Mouse (Mus musculus): ENCODE measurements around the gene Astl. TPM values are rescaled to one million over a fixed set of nuclear protein-coding genes. Genes with fewer than 3 reads are reported as not detected.
A peak's percentile ranks its signal among the peaks of the same experiment; 100 is the strongest.
"Not testable (repeated sequence)": the region's sequence is repeated elsewhere in the genome, so short reads cannot be mapped to it uniquely, and the experiment has no call there.

Gene Astl
- not detected in 2 replicates for total RNA-seq (2017)

DNA sequence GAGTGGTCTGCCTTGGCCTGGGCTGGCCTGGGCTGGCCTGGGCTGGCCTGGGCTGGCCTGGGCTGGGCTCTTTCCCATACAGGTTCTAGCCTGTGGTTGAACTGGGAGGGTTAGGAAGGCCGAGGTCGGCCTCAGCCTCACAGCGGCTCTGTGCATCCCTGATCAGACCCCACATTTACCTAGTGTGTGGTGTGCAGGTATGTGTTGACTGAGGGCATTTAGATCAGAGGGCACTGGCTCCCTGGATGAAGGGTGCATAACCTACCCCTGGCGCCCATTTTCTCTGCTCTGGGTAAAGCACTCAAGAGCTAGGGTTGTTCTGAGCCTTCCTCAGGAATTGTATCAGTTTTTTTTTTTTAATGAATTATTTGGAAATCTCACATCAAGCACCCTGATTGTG lies at the start of gene Astl:
Gene Astl (plus strand): TSS at position 224 of the 400 bp plus-strand sequence.
- ATAC-seq (replicated peaks; ENCODE audit: low read depth, poor library complexity, severe bottlenecking), result no peak

DNA sequence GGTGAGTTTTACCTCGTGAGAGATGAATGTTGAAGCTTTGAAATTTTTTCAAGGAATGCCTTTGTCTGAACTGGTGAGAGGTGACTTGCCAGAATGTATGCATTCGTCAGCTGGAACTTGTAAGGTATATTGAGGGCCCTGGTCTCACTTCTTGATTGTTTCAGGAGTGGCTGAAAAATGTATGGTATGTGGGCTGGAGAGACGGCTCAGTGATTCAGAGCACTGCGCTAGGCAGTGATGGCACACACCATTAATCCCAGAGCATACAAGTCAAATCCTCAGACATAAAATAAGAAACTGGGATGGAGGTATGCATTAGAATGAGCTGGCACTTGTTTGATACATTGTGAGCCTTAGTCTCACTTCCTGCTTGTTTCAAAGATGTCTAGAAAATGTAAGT lies 46.2 kb upstream of the Astl start:
- no peak for ATAC-seq (replicated peaks; ENCODE audit: low read depth, poor library complexity, severe bottlenecking)

DNA sequence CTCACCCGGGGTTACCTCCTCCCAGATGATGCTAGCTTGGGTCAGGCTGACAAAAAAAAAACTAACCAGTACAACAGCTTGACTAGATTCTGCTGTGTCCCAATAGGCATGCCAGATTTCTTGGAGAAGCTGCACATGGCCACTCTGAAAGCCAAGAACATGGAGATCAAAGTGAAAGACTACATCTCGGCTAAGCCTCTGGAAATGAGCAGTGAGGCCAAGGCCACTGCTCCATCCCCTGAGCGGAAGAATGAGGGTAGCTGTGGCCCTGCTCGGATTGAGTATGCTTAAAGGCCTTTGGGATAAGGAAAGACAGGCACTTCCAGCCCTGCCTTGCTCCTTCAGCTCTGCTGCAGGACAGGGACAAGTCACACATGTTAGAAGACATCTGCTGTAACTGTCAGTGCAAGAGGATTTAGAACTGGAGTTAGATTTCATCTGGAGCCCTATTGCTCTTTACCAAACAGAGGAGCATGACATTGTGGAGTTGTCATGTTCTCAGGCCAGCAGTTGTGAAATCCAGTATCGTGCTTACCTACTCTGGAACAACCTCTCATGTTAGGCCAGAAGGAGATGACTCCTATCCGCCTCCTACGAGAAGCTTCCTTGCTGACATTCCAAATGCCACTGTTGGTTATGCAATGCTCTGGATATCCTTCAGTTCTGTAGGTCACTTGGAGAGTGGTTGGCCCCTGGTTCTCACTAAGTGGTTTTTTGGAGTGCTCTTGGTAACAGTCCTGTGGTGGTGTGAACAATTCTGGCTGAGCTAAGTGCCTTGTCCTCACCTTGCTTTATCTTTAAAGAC lies 41.2 kb upstream of the Astl start:
- no peak for ATAC-seq (replicated peaks; ENCODE audit: low read depth, poor library complexity, severe bottlenecking)

DNA sequence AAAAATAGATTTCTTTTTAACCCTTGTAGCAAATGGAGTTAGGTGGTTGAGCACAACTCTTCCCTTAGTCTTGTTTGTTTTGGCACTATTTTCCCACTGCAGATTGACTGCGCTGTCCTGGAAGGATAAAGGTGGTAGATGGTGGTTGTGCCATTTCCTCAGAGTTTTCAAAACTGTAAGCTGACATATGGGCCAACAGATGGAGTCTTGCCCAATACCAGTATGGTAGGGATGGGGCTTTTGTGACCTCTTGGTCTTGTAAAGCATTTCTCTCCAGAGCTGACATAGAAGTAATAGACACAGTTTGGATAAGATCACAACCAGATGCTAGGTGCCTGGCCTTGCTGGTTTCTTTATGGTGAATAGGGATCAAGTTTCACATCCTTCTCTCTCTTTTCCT lies 40.4 kb upstream of the Astl start:
- no peak for ATAC-seq (replicated peaks; ENCODE audit: low read depth, poor library complexity, severe bottlenecking)

DNA sequence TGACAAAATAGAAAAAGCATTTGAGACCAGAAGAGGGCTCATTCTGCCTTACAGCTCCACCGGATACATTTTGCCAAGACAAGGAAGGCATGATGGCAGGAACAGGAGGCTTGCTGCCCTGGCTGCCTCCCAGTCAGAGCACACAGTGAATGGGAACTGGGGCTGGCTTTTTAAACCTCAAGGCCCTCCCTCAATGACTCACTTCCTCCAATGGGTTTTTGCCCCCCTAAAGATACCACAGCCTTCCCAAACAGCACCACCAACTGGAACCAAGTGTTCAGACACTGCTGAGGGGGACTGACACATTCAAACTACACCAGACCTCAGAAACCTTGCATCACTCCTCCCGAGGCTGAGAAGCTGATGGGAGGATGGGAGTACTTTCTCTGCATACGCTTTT lies 37.7 kb upstream of the Astl start:
- peak; percentile 64 for ATAC-seq (replicated peaks; ENCODE audit: low read depth, poor library complexity, severe bottlenecking)

DNA sequence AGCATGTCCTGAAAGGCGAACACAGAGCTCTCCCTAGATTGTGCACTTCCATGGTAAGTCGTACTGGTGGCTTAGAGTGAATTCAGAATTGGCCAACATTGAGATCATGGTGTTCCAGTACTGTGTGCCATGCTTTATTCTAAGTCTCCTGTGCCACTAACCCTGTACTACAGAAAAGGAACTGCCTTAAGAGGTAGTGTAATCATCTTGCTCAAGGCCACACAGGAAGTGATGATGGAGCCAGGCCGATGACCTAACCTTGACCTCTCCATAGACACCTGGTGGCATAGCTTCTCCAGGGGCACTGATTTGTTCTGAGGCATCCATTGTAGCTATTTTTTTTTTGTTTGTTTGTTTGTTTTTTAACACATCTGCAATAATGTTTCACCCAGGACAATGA lies 36.6 kb upstream of the Astl start:
- no peak for ATAC-seq (replicated peaks; ENCODE audit: low read depth, poor library complexity, severe bottlenecking)

DNA sequence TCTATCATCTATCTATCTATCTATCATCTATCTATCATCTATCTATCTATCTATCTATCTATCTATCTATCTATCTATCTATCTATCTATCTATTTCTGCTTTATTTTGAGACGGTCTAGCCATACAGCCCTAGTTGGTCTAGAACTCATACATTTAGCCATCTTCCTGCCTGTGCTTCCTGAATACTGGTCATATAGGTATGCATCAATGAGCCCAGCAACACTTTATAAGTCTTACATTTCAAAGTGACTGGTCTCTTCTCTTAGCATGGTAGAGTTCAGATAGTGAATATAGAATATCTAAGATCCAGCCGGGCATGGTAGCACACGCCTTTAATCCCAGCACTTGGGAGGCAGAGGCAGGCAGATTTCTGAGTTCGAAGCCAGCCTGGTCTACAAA lies 34.2 kb upstream of the Astl start:
- ATAC-seq (replicated peaks; ENCODE audit: low read depth, poor library complexity, severe bottlenecking), result not testable (repeated sequence)

DNA sequence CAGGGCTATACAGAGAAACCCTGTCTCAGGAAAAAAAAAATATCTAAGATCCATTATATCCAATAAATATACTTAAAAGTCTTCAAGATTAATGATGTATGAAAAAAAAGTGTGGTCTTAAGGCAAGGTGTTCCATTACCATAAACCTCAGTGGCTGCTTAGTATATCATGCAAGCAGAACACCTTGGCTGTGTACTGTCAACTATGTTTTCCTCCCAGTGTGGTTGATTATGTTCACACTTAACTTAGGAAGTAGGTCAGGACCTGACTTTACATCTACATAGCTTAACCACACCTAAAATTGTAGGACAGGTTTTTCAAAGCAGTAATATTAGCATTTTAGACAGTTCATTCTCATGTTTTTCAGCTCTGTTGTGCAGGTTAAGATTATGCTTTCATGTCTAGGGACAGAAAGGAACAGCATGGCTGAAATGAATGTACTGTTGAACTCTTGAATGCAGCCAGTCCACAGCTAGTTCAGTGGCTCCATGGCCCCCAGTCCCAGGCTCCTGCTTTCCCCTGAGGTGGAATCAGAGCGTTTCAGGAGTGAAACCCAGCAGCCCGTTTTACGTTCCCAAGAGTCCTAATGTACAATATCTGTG lies 33.7 kb upstream of the Astl start:
- ATAC-seq (replicated peaks; ENCODE audit: low read depth, poor library complexity, severe bottlenecking), result peak; percentile 43

DNA sequence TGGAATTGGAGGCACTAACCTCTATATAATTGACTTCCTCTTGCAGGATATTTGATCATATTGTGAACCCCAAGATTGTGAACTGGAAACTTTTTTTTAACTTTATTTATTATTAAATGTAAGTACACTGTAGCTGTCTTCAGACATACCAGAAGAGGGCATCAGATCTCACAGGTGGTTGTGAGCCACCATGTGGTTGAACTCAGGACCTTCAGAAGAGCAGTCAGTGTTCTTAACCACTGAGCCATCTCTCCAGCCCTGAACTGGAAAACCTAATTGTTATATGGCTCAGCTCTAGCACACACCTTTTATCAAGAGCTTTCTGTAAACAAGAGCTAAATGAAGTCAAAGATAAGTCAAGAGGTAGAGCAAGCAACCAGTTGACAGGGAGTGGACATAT lies 32.3 kb upstream of the Astl start:
- ATAC-seq (replicated peaks; ENCODE audit: low read depth, poor library complexity, severe bottlenecking), result no peak

DNA sequence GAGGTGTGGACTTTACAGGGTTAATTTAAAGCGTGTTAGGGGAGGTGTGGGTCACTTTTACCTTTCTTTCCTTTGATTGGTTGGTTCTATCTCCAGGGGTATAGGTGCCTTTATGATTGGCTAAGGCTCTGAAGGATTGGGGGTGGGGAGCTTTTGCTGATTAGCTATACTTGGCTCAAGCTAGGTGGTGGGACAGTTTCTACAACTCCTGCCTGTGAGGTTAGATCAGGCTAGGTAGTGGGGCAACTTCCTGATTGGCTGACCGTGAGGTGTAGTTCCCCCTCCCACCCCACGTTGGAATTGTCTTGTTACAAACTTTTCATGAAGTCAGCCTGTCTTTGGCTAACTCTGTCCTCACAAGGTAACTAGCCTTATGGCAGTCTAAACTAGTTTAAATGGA lies 31.3 kb upstream of the Astl start:
- ATAC-seq (replicated peaks; ENCODE audit: low read depth, poor library complexity, severe bottlenecking), result no peak

DNA sequence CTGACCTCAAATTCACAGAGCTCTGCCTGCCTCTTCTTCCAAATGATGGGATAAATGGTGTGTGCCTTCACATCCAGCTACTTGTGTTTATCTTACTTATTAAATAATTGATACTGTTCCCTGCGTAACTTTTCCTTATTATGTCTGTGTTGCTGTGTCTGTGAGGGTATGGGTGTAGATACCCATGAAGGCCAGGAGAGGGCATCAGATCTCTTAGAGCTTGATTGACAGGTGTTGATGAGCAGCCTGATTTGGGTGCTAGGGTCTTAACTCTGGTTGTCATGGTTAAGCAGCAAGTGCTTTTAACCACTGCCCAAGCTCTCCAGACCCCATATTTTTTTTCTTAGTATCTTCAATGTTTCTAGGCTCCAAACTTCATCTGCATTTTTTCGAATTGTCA lies 29.8 kb upstream of the Astl start:
- 0 out of 2 replicates have a peak, but pooled peaks have one; percentile 38 for ATAC-seq (replicated peaks; ENCODE audit: low read depth, poor library complexity, severe bottlenecking)

DNA sequence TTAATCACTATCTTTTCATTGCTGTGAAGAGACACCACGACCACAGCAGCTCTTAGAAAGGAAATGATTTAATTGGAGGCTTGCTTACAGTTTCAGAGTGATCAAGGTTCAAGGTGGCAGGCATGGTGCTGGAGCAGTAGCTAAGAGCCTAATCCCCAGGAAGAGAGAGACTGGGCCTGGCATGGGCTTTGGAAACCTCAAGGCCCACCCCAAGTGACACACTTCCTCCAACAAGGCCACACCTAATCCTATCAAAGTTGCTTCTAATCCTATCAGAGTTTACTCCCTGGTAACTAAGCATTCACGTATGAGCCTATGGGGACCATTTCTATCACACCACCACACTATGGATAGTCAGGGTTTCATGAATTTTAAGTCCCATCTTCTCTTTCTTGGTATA lies 28.2 kb upstream of the Astl start:
- ATAC-seq (replicated peaks; ENCODE audit: low read depth, poor library complexity, severe bottlenecking), result no peak

DNA sequence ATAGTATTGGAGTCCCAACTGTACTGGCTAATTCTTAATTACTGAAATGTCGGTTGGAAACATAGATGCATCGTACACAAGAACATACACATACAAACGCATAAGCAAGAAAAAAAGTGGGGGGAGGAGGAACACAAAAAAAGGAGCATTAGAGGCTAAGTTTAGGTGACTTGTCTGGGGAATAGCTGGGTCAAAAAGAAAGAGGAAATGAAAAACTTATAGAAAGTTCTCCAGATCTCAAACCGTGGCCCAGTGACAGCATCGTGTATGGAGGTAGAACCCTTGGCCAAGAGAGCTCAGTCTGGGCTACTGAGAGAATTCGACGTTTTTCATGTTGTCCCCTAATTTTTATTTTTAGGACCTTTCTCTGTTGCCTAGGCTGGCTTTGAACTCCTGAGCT lies 27.8 kb upstream of the Astl start:
- ATAC-seq (replicated peaks; ENCODE audit: low read depth, poor library complexity, severe bottlenecking), result no peak

DNA sequence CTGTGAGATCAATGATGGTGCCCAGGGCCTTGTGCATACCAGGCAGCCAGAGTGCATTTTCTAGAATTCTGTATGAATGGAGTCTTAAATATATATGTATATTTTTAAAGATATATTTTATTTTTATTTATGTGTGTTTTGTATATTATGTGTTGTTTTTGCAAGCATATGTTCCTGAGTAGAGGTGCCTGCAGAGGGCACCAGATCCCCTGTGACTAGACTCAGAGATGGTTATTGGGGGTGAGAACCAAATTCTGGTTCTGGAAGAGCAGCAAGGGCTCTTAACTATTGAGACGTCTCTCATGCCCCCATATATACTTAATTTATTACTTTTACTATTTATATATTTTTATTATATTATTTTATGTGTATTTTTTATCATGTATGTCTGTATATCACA lies 27.2 kb upstream of the Astl start:
- ATAC-seq (replicated peaks; ENCODE audit: low read depth, poor library complexity, severe bottlenecking), result no peak

DNA sequence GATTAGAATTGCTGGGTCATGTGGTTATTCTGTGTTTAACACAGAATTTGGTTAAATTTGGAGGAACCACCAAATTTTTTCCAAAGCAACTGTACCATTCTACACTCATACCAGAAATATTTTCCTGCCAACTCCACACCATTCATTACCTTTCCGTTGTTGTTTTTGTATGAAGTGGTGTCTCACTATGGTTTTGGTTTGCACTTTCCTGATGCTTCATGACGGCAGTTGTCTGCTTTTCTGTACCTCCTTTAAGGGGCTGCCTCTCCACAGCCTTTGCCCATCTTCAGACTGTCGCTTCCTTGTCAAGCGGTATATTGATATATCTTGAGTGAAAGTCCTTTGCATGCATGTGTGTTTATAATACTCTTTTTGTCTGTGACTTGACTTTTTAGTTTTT lies 25.6 kb upstream of the Astl start:
- ATAC-seq (replicated peaks; ENCODE audit: low read depth, poor library complexity, severe bottlenecking), result no peak

DNA sequence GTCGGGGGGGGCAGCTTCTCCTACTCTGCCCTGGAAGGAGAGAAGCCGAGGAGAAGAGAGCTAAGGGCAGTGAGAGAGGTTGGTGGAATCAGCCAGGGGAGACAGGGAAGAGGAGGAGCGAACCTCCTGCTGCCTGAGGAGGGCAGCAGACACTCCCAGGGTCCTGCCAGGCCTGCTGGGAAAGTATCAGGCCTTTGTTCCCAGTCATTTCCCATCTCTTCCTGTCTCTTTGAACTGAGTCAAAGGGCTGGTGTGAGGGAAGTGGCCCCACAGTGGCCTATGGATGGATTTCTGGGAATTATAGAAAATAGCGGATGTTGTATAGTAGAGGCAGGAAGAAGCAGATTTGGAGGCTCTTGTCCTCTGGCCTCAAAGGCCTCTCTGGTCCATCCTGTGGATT lies 24.6 kb upstream of the Astl start:
- peak; percentile 27; the same call in 1 of the 2 replicates for ATAC-seq (replicated peaks; ENCODE audit: low read depth, poor library complexity, severe bottlenecking)

DNA sequence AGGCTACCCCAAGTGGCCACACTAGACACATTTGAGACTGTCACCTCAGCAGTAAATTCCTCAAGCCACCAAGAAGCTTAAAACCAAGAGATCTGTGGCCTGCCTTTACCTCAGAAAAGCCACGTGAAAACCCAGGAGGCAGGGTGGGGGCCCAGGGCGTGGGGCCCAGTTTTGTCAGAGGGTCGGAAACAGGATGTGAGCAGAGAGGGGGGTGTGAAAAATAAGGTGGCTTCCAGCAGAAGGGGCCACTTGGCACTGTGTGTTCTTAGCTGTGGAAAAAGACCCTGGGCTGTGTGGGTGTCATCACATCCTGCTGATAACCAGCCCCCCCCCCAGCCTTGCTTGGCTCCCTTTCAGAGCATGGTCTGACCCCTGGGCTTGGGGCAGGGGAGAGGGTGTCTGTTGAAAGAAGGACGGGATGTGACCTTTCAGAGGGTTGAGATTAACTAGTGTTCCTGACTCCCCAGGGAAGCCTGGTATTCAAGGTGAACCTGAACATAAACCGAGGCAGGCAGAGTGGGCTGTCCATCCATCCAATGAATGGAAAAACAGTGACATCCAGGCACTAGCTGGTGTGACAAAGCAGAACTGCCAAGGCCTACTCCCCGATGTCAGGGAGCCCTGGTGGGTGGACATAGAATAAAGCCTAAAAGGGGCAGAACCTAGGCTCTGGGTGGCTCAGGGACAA lies 23.8 kb upstream of the Astl start:
- peak; percentile 57 for ATAC-seq (replicated peaks; ENCODE audit: low read depth, poor library complexity, severe bottlenecking)

DNA sequence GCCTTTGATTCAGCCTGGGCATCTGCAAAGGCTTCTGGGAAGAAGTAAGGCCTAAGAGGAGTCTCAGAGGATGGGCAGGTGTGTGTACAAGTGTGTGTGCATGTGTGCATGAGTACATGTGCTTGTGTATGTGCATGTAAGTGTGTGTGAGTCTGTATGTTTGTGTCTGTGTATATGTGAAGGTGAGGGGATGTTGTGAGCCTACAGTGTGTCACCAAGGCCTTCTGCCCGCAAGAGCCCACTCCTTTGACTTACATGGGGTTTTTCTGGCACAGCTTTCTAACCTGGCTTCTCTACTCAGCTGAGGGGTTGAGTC lies 23.3 kb upstream of the Astl start:
- no peak for ATAC-seq (replicated peaks; ENCODE audit: low read depth, poor library complexity, severe bottlenecking)

DNA sequence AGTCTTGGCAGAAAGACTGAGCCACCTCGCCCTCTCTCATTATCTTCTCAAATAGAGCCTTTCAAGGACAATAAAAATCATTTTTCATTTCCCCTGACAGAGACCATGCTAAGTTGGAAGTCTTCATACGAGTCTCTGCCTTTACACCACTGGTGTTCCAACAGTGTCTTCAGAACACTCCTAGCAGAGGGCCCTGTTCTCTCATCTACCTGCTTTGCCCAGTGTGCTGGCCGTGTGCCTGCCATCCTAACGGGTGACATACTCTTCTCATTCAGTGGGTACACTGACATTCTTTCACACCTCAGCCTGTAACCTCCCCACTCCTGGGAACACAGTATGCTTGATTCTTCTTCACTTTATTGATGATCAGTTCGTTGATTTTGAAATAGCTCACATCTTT lies 22.0 kb upstream of the Astl start:
- ATAC-seq (replicated peaks; ENCODE audit: low read depth, poor library complexity, severe bottlenecking), result no peak

DNA sequence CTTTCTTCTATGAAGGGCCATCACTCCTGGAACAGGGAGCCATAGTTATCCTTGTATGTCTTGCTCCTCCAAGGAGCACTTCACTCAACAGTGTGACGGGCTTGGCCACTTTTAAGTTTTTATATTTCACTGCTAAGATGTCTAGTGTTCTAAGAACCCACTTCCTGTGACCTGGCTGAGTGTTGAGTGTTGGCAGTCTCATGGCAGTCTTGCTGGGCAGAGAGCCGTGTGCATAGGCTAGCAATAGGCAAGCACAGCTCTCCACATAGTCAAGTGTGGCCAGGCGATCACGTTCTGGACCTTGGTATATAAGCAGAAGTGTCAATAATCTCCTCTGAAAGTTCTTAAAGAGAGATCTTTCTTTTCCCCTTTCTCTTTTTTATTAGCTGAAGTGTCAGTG lies 20.3 kb upstream of the Astl start:
- no peak for ATAC-seq (replicated peaks; ENCODE audit: low read depth, poor library complexity, severe bottlenecking)

DNA sequence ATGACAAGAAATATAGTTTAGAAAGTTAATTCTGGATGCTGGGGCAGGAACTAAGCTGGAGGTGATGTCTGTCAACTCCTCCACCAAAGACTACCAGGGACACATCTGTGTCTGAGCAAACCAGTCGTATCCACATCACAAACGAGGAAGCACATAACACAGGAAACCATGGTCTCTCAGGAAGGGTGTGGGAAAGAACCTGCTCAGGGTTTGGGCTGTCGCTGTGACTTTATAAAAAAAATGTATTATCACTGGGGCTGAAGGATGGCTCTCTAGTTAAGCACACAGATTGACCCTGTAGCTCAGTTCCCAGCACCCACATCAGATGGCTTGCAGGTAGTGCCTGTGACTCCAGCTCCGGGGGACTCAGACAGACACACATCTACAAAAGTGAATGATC lies 19.4 kb upstream of the Astl start:
- no peak for ATAC-seq (replicated peaks; ENCODE audit: low read depth, poor library complexity, severe bottlenecking)

Data from common myeloid progenitor, adult 5-6 weeks (primary cell).